Mouse (Mus musculus): Measurements from ENCODE around the gene Acvr1. TPM values are rescaled to one million over a fixed set of nuclear protein-coding genes. Genes with fewer than 3 reads are reported as not detected.
A peak's percentile ranks its signal among the peaks of the same experiment; 100 is the strongest.

Acvr1 gene
- polyA plus RNA-seq, 1 experiment from 2014 or later: 5.0 TPM

DNA sequence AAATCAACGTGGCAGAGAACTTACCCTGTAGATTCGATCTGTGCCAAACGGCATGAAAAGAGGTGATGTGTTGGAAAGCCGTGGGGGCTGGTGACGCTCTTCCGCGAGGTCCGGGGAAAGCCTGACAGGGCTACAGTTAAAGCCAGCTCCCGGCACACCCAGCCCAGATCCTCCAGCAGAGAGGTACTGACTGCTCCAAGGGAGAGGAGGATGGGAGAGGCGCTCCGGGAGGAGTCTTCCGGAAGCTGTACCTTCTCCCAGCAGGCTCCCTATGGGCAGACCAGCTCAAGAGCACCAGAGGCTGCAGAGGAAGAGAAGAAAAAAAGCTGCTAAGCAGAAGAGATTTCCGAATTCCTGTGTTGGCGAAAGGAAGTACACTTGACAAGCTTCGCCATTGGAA, 51.0 kb downstream of the Acvr1 start:
- no peaks in the 10 kb centered on the region; the same call in 1 of the 2 replicates for H3K9me3 ChIP-seq (ENCODE audit: control insufficient read depth, low read length)
- H3K27me3 ChIP-seq (ENCODE audit: control insufficient read depth, insufficient read depth, low read length): no peaks in the 10 kb centered on the region
- ATAC-seq (ENCODE audit: low FRiP score, low TSS enrichment) (0 out of 2 replicates have a peak, but pooled peaks have one; percentile 45), DNase-seq (ENCODE audit: low spot score) (no peak)
- H3K27ac ChIP-seq (replicated peaks): no peak overlapping the region
- TF ChIP-seq CTCF (IDR thresholded peaks at IDR 0.05; ENCODE audit: low read depth): no peak
- no peak for TF ChIP-seq EP300 (optimal IDR thresholded peaks at IDR 0.05)
- H3K9ac ChIP-seq (ENCODE audit: low read length): no peak overlapping the region
- H3K4me3 ChIP-seq (ENCODE audit: low read depth, low read length): no peak overlapping the region
- no peaks in the 10 kb centered on the region for H3K4me1 ChIP-seq (replicated peaks; ENCODE audit: control insufficient read depth, insufficient read depth)
- 0 out of 2 replicates have a peak overlapping the region, but pooled peaks have one; percentile 3 for H3K4me2 ChIP-seq (replicated peaks; ENCODE audit: low read depth)
- H3K36me3 ChIP-seq (ENCODE audit: control insufficient read depth, insufficient read depth, low read length): no peaks in the 10 kb centered on the region
- 44% methylated on average over 15 of the region's 15 CpGs for WGBS

GRCm38 (mm10) chr2:58514489-58514888, 52.5 kb downstream of the Acvr1 start:
- no peak for ATAC-seq (ENCODE audit: low FRiP score, low TSS enrichment)
- DNase-seq (ENCODE audit: low spot score): no peak
- Histone ChIP-seq H3K4me1 (replicated peaks; ENCODE audit: control insufficient read depth, insufficient read depth) (no peaks in the 10 kb centered on the region), H3K4me3 (ENCODE audit: low read depth, low read length) (no peak overlapping the region), H3K27ac (replicated peaks) (no peak overlapping the region), H3K36me3 (ENCODE audit: control insufficient read depth, insufficient read depth, low read length) (no peaks in the 10 kb centered on the region), H3K9ac (ENCODE audit: low read length) (no peak overlapping the region), H3K27me3 (ENCODE audit: control insufficient read depth, insufficient read depth, low read length) (no peaks in the 10 kb centered on the region), H3K9me3 (ENCODE audit: control insufficient read depth, low read length) (no peaks in the 10 kb centered on the region; the same call in 1 of the 2 replicates), H3K4me2 (replicated peaks; ENCODE audit: low read depth) (no peak overlapping the region)
- TF ChIP-seq EP300 (optimal IDR thresholded peaks at IDR 0.05): no peak
- no peak for TF ChIP-seq CTCF (IDR thresholded peaks at IDR 0.05; ENCODE audit: low read depth)
- WGBS: 95% methylated on average over 11 of the region's 11 CpGs

- H3K4me1 ChIP-seq (replicated peaks; ENCODE audit: control insufficient read depth, insufficient read depth): no peaks in the 10 kb centered on the region
- no peak overlapping the region for H3K27ac ChIP-seq (replicated peaks)
- ATAC-seq (ENCODE audit: low FRiP score, low TSS enrichment) (peak; percentile 65), DNase-seq (ENCODE audit: low spot score) (no peak)
- no peak overlapping the region for H3K4me3 ChIP-seq (ENCODE audit: low read depth, low read length)
- 65% methylated on average over 3 of the region's 3 CpGs for WGBS
- H3K9ac ChIP-seq (ENCODE audit: low read length): no peak overlapping the region
- TF ChIP-seq CTCF (IDR thresholded peaks at IDR 0.05; ENCODE audit: low read depth) (no peak), EP300 (optimal IDR thresholded peaks at IDR 0.05) (no peak)
- H3K36me3 ChIP-seq (ENCODE audit: control insufficient read depth, insufficient read depth, low read length): no peaks in the 10 kb centered on the region
- H3K9me3 ChIP-seq (ENCODE audit: control insufficient read depth, low read length): no peaks in the 10 kb centered on the region; the same call in 1 of the 2 replicates
- H3K27me3 ChIP-seq (ENCODE audit: control insufficient read depth, insufficient read depth, low read length): no peaks in the 10 kb centered on the region
- no peak overlapping the region for H3K4me2 ChIP-seq (replicated peaks; ENCODE audit: low read depth)
These were observed 53.7 kb downstream of the Acvr1 start for GRCm38 (mm10) chr2:58513212-58513611.

DNA sequence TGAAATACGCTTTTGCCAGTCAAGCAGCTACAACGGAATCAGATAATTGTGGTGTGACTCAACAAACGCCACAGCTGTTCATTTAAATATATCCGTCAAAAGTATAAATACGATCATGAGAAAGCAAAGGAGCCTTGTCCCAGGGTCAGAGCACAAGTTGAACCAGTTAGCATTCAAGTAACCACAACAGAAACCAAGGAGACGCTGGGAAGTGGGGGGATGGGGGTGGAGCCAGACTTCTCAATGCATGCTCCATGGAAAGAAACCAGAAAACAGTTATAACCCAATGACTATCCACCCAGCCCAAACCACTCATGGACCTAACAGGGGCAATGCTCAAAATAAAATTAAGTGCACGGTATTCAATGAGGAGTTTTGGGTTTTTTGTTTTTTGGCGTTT, 56.8 kb downstream of the Acvr1 start:
- Histone ChIP-seq H3K9ac (ENCODE audit: low read length) (no peak overlapping the region), H3K9me3 (ENCODE audit: control insufficient read depth, low read length) (no peaks in the 10 kb centered on the region; the same call in 1 of the 2 replicates), H3K27me3 (ENCODE audit: control insufficient read depth, insufficient read depth, low read length) (no peaks in the 10 kb centered on the region), H3K36me3 (ENCODE audit: control insufficient read depth, insufficient read depth, low read length) (no peaks in the 10 kb centered on the region), H3K4me2 (replicated peaks; ENCODE audit: low read depth) (no peak overlapping the region), H3K4me3 (ENCODE audit: low read depth, low read length) (no peak overlapping the region), H3K4me1 (replicated peaks; ENCODE audit: control insufficient read depth, insufficient read depth) (no peaks in the 10 kb centered on the region), H3K27ac (replicated peaks) (no peak overlapping the region)
- no peak for ATAC-seq (ENCODE audit: low FRiP score, low TSS enrichment)
- TF ChIP-seq EP300 (optimal IDR thresholded peaks at IDR 0.05) (no peak), CTCF (IDR thresholded peaks at IDR 0.05; ENCODE audit: low read depth) (no peak)
- no peak for DNase-seq (ENCODE audit: low spot score)
- WGBS: 56% methylated on average over 8 of the region's 8 CpGs

- Histone ChIP-seq H3K27me3 (ENCODE audit: control insufficient read depth, insufficient read depth, low read length) (no peaks in the 10 kb centered on the region), H3K4me2 (replicated peaks; ENCODE audit: low read depth) (no peak overlapping the region), H3K9ac (ENCODE audit: low read length) (no peak overlapping the region), H3K9me3 (ENCODE audit: control insufficient read depth, low read length) (no peaks in the 10 kb centered on the region), H3K4me1 (replicated peaks; ENCODE audit: control insufficient read depth, insufficient read depth) (no peaks in the 10 kb centered on the region; the same call in 1 of the 2 replicates), H3K27ac (replicated peaks) (no peak overlapping the region), H3K4me3 (ENCODE audit: low read depth, low read length) (no peak overlapping the region), H3K36me3 (ENCODE audit: control insufficient read depth, insufficient read depth, low read length) (no peaks in the 10 kb centered on the region)
- DNase-seq (ENCODE audit: low spot score): no peak
- 72% methylated on average over 9 of the region's 9 CpGs for WGBS
- TF ChIP-seq CTCF (IDR thresholded peaks at IDR 0.05; ENCODE audit: low read depth) (no peak), EP300 (optimal IDR thresholded peaks at IDR 0.05) (no peak)
- ATAC-seq (ENCODE audit: low FRiP score, low TSS enrichment): no peak
These were observed 61.5 kb downstream of the Acvr1 start for GRCm38 (mm10) chr2:58505306-58506090.
